ENCODE assay signal across 30 mouse cellular contexts in the genomic region with DNA sequence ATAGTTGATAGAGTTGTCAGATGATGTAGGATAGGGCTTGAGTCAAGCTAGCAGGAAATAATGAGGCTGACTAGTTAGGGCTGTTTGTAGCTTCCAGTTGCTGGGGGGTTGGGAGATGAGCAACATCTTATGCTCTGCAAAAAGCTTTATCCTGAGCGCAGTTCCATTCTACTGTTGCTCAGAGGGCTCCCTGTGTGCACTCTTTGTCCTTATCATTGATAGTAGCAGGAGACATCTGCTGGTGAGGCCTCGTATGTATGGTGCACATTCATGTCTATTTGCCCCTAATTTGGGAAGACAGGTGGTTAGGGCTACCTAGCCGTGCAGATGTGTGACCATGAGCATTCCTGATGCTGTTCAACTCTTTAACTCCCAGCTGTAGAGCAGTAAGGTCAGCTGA.
DNase-seq lines count a peak whose midpoint lies in the region; ATAC-seq lines count a peak whose summit lies in the region.
"Had no signal": no experiment of that assay in that cellular context is flagged by ENCODE, and none has a peak within 500 bp of the region (broad histone marks: within the 10 kb centered on the region; RNA-seq: fewer than 3 reads in every experiment).

No protein-coding gene starts in this region.

- H3K9me3 ChIP-seq in liver, embryonic 12.5 days (replicated peaks) = no peaks in the 10 kb centered on the region
- no peaks in the 10 kb centered on the region for H3K9me3 ChIP-seq in liver, embryonic 15.5 days (replicated peaks)
- H3K9me3 ChIP-seq: embryonic facial prominence, embryonic 10.5 days; embryonic facial prominence, embryonic 13.5 days; forebrain, embryonic 12.5 days; forebrain, embryonic 15.5 days; heart, embryonic 10.5 days; heart, embryonic 13.5 days had no signal

- no peak overlapping the region for H3K4me2 ChIP-seq in liver, embryonic 12.5 days
- H3K4me2 ChIP-seq in liver, embryonic 15.5 days = no peak overlapping the region
- H3K4me2 ChIP-seq: embryonic facial prominence, embryonic 13.5 days; forebrain, embryonic 12.5 days; forebrain, embryonic 15.5 days; heart, embryonic 13.5 days; hindbrain, embryonic 14.5 days had no signal

- H3K9ac ChIP-seq in liver, embryonic 12.5 days = no peak overlapping the region
- H3K9ac ChIP-seq in liver, embryonic 15.5 days = no peak overlapping the region
- H3K9ac ChIP-seq: embryonic facial prominence, embryonic 13.5 days; forebrain, embryonic 12.5 days; forebrain, embryonic 15.5 days; heart, embryonic 13.5 days; hindbrain, embryonic 14.5 days had no signal

- ATAC-seq in liver, embryonic 12.5 days = peak; percentile 65; the same call in 1 of the 2 replicates
- peak; percentile 42 for ATAC-seq in liver, embryonic 15.5 days (ENCODE audit: insufficient read depth)
- ATAC-seq in megakaryocyte-erythroid progenitor cell, adult 5-6 weeks (replicated peaks; ENCODE audit: low FRiP score, low TSS enrichment, poor library complexity, severe bottlenecking) = peak; percentile 83
- no peak for ATAC-seq in inflammation-experienced regulatory T-cells, adult 6 months
- ATAC-seq: activated CD4-positive, CD25-positive, alpha-beta regulatory T cell, adult 4 months; CD4-positive, CD25-positive, alpha-beta regulatory T cell, adult 4 months; forebrain, embryonic 15.5 days; hindbrain, postnatal 0 days had no signal

- peaks cover 29% of the 10 kb centered on the region for H3K4me1 ChIP-seq in liver, embryonic 12.5 days
- H3K4me1 ChIP-seq in liver, embryonic 15.5 days (replicated peaks) = peaks cover 14% of the 10 kb centered on the region
- H3K4me1 ChIP-seq: forebrain, embryonic 12.5 days; forebrain, embryonic 15.5 days had no signal

- no peak overlapping the region for H3K4me3 ChIP-seq in liver, embryonic 12.5 days
- no peak overlapping the region for H3K4me3 ChIP-seq in liver, embryonic 15.5 days (replicated peaks)
- H3K4me3 ChIP-seq: embryonic facial prominence, embryonic 10.5 days; embryonic facial prominence, embryonic 13.5 days; erythroblast, embryonic 14.5 days; forebrain, embryonic 12.5 days; forebrain, embryonic 15.5 days; heart, adult 2 months; heart, embryonic 10.5 days; heart, embryonic 13.5 days had no signal

- peak; percentile 14 for DNase-seq in brain, adult 2 months (ENCODE audit: low read depth, low spot score)
- DNase-seq in lung, adult 18-20 months = no peak
- no peak for DNase-seq in frontal cortex, postnatal 10 days (ENCODE audit: low spot score in 2 of 2)
- DNase-seq: adrenal gland, adult 8-10 months; adrenal gland, postnatal 36 days; cerebellum, adult 11 months; cerebellum, adult 2 months; cerebellum, postnatal 10 days; cerebellum, postnatal 36 days; embryo, embryonic 11 days; gastrocnemius, postnatal 10 days; gastrocnemius, postnatal 36 days; heart, adult 2 months; heart, postnatal 14 days; heart, postnatal 4 days had no signal

- H3K27me3 ChIP-seq in liver, embryonic 12.5 days (replicated peaks) = no peaks in the 10 kb centered on the region
- H3K27me3 ChIP-seq in liver, embryonic 15.5 days = no peaks in the 10 kb centered on the region
- H3K27me3 ChIP-seq: embryonic facial prominence, embryonic 13.5 days; forebrain, embryonic 12.5 days; forebrain, embryonic 15.5 days; heart, embryonic 13.5 days had no signal

- WGBS in liver, embryonic 12.5 days (ENCODE audit: insufficient replicate concordance) = 52% methylated on average over 3 of the region's 3 CpGs
- 42% methylated on average over 3 of the region's 3 CpGs for WGBS in liver, embryonic 15.5 days (ENCODE audit: insufficient replicate concordance)

- H3K27ac ChIP-seq in liver, embryonic 12.5 days = no peak overlapping the region
- no peak overlapping the region for H3K27ac ChIP-seq in liver, embryonic 15.5 days (replicated peaks)
- H3K27ac ChIP-seq: embryonic facial prominence, embryonic 10.5 days; embryonic facial prominence, embryonic 13.5 days; forebrain, embryonic 12.5 days; forebrain, embryonic 15.5 days; heart, adult 2 months; heart, embryonic 10.5 days; heart, embryonic 13.5 days; hindbrain, embryonic 14.5 days; hindbrain, postnatal 0 days had no signal

- H3K36me3 ChIP-seq in liver, embryonic 12.5 days = peaks cover 58% of the 10 kb centered on the region
- peaks cover 45% of the 10 kb centered on the region for H3K36me3 ChIP-seq in liver, embryonic 15.5 days (replicated peaks)
